Mouse (Mus musculus): ENCODE measurements around the gene Myo18b. TPM values are rescaled to one million over a fixed set of nuclear protein-coding genes. Genes with fewer than 3 reads are reported as not detected.

The Myo18b gene
- polyA plus RNA-seq, 1 experiment: 0.69 TPM

DNA sequence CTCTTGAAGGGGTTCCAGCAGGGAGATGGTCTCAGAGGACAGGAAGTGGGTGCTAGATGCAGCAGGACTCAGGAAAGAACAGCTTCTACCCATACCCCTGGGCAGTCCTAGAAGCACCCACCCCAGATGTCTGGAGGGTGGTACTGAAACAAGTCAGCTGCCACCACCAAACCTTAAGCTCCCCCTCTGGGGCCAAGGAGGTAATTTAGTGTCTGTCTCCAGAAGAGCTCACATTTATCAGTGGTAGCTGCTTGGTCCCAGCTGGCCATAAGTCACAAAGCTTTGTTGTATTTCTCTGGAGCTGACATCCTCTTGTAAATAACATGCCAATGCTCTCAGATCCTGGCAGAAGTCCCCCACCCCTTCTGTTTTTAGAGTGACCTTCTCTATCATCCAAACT lies 187.7 kb downstream of the Myo18b start:
- Histone ChIP-seq H3K4me1 (ENCODE audit: control insufficient read depth, insufficient read depth, low read length) (no peaks in the 10 kb centered on the region), H3K27me3 (ENCODE audit: control insufficient read depth, insufficient read depth, low read length) (no peaks in the 10 kb centered on the region), H3K4me3 (replicated peaks; ENCODE audit: insufficient read depth, low read depth, low read length) (no peak overlapping the region), H3K27ac (ENCODE audit: insufficient read depth, low read length) (no peak overlapping the region)
- TF ChIP-seq CTCF (IDR thresholded peaks at IDR 0.05; ENCODE audit: borderline replicate concordance, insufficient read depth, low read depth, low read length) (no peak), POLR2A (IDR thresholded peaks at IDR 0.05; ENCODE audit: borderline replicate concordance, insufficient read depth, low read length) (no peak)
- no peak for DNase-seq

DNA sequence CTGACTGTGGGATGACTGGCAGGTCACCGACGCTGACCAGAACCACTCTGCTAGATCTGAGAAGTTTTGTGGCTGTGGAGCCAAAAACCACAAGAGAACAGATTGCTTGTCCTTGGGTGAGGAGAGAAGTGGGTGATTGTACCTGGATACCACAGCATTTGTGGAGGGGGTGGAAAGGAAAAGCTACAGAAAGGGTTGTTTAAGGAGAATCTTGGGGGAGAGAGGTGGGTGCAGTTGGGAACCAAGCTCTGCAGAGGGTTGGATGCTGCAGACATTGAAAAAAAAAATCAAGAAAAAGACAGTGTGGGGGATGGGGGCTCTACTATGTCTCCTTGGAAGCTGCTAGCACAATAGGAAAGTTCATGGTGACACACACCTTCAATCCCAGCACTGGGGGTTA lies 188.7 kb downstream of the Myo18b start:
- 78% methylated on average over 2 of the region's 2 CpGs for WGBS
- no peak overlapping the region for H3K27ac ChIP-seq (ENCODE audit: insufficient read depth, low read length)

DNA sequence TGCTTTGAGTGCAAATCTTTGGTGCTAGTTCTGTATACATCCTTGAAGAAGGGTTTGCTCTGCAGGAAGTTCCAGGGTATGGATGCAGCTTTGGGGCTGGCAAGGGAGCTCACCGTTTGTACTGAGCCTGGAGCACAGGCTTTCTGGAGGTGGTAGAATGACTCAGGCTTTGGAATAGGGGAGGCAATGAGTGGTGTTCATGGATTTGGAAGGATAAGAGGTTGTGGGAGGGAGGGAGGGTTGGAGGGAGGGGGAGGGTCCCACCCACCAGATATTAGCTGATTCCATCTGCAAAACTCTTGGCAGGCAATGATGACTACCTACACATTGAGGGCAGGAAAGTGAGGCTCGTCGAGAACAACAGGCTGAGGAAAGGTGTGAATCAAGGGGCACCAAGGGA lies 195.4 kb downstream of the Myo18b start:
- TF ChIP-seq CTCF (IDR thresholded peaks at IDR 0.05; ENCODE audit: borderline replicate concordance, insufficient read depth, low read depth, low read length) (no peak), POLR2A (IDR thresholded peaks at IDR 0.05; ENCODE audit: borderline replicate concordance, insufficient read depth, low read length) (no peak)
- Histone ChIP-seq H3K27me3 (ENCODE audit: control insufficient read depth, insufficient read depth, low read length) (no peaks in the 10 kb centered on the region), H3K4me3 (replicated peaks; ENCODE audit: insufficient read depth, low read depth, low read length) (no peak overlapping the region), H3K27ac (ENCODE audit: insufficient read depth, low read length) (no peak overlapping the region), H3K4me1 (ENCODE audit: control insufficient read depth, insufficient read depth, low read length) (no peaks in the 10 kb centered on the region)
- 88% methylated on average over 3 of the region's 3 CpGs for WGBS
- DNase-seq: no peak

More for the DNA sequence above, 188.7 kb downstream of the Myo18b start:
- H3K27me3 ChIP-seq (ENCODE audit: control insufficient read depth, insufficient read depth, low read length): no peaks in the 10 kb centered on the region
- DNase-seq: no peak
- TF ChIP-seq POLR2A (IDR thresholded peaks at IDR 0.05; ENCODE audit: borderline replicate concordance, insufficient read depth, low read length): no peak
- TF ChIP-seq CTCF (IDR thresholded peaks at IDR 0.05; ENCODE audit: borderline replicate concordance, insufficient read depth, low read depth, low read length): no peak
- no peak overlapping the region for H3K4me3 ChIP-seq (replicated peaks; ENCODE audit: insufficient read depth, low read depth, low read length)
- no peaks in the 10 kb centered on the region for H3K4me1 ChIP-seq (ENCODE audit: control insufficient read depth, insufficient read depth, low read length)

DNA sequence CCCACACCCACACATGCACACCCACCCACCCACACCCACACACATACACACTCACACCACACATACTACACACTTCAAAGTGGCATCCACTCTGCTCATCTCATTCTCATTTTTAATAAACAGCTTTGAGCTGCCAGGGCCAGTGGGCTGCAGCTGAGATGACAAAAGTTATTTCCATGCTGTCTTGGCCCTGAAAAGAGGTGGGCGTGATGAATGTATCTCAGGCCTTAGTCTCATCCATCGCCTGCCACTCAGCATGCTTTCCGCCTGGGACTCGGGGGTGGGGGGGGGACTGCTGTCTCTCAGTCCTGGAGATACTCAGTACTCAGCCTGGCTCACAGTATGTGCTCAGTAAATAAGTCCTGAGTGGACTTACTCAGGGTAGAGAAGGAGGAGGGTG lies 199.5 kb downstream of the Myo18b start:
- TF ChIP-seq POLR2A (IDR thresholded peaks at IDR 0.05; ENCODE audit: borderline replicate concordance, insufficient read depth, low read length) (no peak), CTCF (IDR thresholded peaks at IDR 0.05; ENCODE audit: borderline replicate concordance, insufficient read depth, low read depth, low read length) (no peak)
- no peak for DNase-seq

DNA sequence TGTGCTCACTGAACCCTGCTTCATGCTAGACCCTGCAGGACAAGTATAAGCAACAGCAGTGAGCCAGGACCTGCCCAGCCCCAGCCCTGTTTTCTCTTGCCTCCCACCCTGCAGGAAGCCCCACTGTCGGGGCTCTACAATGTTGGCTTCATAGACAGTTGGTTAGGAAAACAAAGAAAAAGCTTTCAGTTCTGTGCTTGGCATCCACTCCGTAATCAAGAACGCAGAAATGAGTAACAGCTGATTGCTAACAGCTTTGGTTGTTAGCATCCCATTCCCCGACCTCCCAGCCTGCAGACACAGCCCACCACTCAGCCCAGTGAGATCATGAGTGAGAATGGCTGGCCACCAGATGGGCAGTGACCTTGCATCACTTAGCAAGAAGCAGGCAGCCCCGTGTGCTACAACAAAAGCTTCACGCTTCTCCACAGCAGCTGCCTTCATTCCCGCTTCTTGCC lies 200.9 kb downstream of the Myo18b start:
- no peak for DNase-seq
- H3K27me3 ChIP-seq (ENCODE audit: control insufficient read depth, insufficient read depth, low read length): no peaks in the 10 kb centered on the region
- H3K27ac ChIP-seq (ENCODE audit: insufficient read depth, low read length): no peak overlapping the region
- TF ChIP-seq POLR2A (IDR thresholded peaks at IDR 0.05; ENCODE audit: borderline replicate concordance, insufficient read depth, low read length) (no peak), CTCF (IDR thresholded peaks at IDR 0.05; ENCODE audit: borderline replicate concordance, insufficient read depth, low read depth, low read length) (no peak)
- WGBS: 46% methylated on average over 7 of the region's 7 CpGs
- no peak overlapping the region for H3K4me3 ChIP-seq (replicated peaks; ENCODE audit: insufficient read depth, low read depth, low read length)
- H3K4me1 ChIP-seq (ENCODE audit: control insufficient read depth, insufficient read depth, low read length): no peaks in the 10 kb centered on the region

More for the DNA sequence above, 199.5 kb downstream of the Myo18b start:
- Histone ChIP-seq H3K27ac (ENCODE audit: insufficient read depth, low read length) (no peak overlapping the region), H3K4me1 (ENCODE audit: control insufficient read depth, insufficient read depth, low read length) (no peaks in the 10 kb centered on the region), H3K27me3 (ENCODE audit: control insufficient read depth, insufficient read depth, low read length) (no peaks in the 10 kb centered on the region), H3K4me3 (replicated peaks; ENCODE audit: insufficient read depth, low read depth, low read length) (no peak overlapping the region)
- 52% methylated on average over 4 of the region's 4 CpGs for WGBS

DNA sequence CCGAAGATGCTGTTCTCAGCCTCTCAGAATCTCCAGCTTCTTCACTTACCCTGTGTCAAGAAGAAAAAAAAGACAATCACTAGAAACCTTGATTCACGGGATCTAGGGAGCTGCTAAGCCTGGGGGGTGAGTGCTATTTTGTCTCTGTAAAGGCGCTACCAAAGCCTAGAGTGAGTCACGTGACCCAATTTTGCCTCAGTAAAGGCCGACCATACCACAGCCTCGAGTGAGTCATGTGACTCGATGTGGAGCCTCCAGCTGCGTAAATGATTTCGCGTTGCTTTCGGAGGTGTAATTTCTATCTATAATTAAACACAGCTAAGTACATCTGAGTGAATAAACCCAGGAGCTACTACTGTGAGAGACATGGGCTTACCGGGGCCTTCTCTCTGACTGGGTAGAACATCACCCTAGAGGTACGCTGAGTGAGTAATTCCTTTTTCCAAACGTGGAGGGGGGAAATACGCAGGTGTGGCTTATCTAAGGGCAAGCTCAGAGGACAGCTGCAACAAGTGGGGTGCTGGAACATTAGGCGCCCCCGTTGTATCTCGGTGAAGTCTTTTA lies 202.8 kb downstream of the Myo18b start:
- no peaks in the 10 kb centered on the region for H3K4me1 ChIP-seq (ENCODE audit: control insufficient read depth, insufficient read depth, low read length)
- DNase-seq: no peak
- TF ChIP-seq POLR2A (IDR thresholded peaks at IDR 0.05; ENCODE audit: borderline replicate concordance, insufficient read depth, low read length) (no peak), CTCF (IDR thresholded peaks at IDR 0.05; ENCODE audit: borderline replicate concordance, insufficient read depth, low read depth, low read length) (no peak)
- 89% methylated on average over 18 of the region's 18 CpGs for WGBS
- H3K4me3 ChIP-seq (replicated peaks; ENCODE audit: insufficient read depth, low read depth, low read length): no peak overlapping the region
- H3K27me3 ChIP-seq (ENCODE audit: control insufficient read depth, insufficient read depth, low read length): no peaks in the 10 kb centered on the region
- H3K27ac ChIP-seq (ENCODE audit: insufficient read depth, low read length): no peak overlapping the region

DNA sequence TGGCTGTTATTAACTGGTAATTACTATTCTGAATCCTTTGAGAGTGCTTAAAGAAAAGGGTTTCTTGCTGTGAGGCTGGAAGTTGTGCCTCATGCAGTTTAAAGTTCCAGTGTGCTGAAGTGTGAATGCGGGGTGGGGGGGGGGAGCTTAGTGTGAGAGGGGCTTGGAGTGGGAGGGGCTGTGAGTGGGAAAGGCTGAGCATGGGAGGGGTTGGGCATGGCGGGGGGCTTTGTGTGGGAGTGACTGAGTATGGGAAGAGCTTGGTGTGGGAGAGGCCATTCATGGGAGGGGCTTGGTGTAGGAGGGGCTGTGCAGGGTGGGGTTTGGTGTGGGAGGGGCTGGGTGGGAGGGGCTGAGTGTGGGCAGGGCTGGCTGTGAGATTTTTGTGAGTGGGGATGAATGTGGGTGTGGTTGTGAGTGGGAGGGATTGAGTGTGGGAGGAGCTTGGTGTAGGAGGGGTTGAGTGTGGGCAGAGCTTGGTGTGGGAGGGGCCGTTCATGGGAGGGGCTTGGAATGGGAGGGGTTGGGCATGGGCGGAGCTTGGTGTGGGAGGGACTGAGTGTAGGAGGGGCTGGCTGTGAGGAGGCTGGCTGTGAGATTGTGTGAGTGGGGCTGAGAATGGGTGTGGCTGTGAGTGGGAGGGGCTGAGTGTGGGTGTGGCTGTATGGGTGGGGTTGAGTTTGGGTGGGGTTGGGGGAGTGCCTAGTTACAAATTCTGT lies 208.9 kb downstream of the Myo18b start:
- TF ChIP-seq CTCF (IDR thresholded peaks at IDR 0.05; ENCODE audit: borderline replicate concordance, insufficient read depth, low read depth, low read length) (no peak), POLR2A (IDR thresholded peaks at IDR 0.05; ENCODE audit: borderline replicate concordance, insufficient read depth, low read length) (no peak)
- 60% methylated on average over 4 of the region's 4 CpGs for WGBS
- no peak for DNase-seq
- H3K27ac ChIP-seq (ENCODE audit: insufficient read depth, low read length): no peak overlapping the region
- no peaks in the 10 kb centered on the region for H3K4me1 ChIP-seq (ENCODE audit: control insufficient read depth, insufficient read depth, low read length)
- H3K27me3 ChIP-seq (ENCODE audit: control insufficient read depth, insufficient read depth, low read length): no peaks in the 10 kb centered on the region
- H3K4me3 ChIP-seq (replicated peaks; ENCODE audit: insufficient read depth, low read depth, low read length): no peak overlapping the region
